Mouse (Mus musculus): ENCODE data around the gene Fgfr2.

GRCm38 (mm10) chr7:132392233-132393013, 730.7 kb downstream of the Fgfr2 start:
- no peak for TF ChIP-seq CTCF (IDR thresholded peaks at IDR 0.05; ENCODE audit: control insufficient read depth, insufficient read depth, insufficient read length)
- no peak for TF ChIP-seq MAX (IDR thresholded peaks at IDR 0.05)
- no peak for TF ChIP-seq USF1 (IDR thresholded peaks at IDR 0.05; ENCODE audit: low read depth)
- TF ChIP-seq MYOG (IDR thresholded peaks at IDR 0.05; ENCODE audit: control insufficient read depth, extremely low read depth, insufficient read length): no peak
- TF ChIP-seq CEBPB (IDR thresholded peaks at IDR 0.05; ENCODE audit: low read depth): no peak
- TF ChIP-seq MYOD1 (IDR thresholded peaks at IDR 0.05; ENCODE audit: control insufficient read depth, insufficient read length, low read depth): no peak
